Mouse (Mus musculus) brain, adult 2 months (tissue): ENCODE data around the gene Trim44.
A peak's percentile ranks its signal among the peaks of the same experiment; 100 is the strongest.

ENCODE experiments used
- DNase-seq: peaks from one replicate; pipeline ENCODE4 v3.0.0; 2011; ENCODE audit warnings: low read depth, low spot score

Gene Trim44

GRCm38 (mm10) chr2:102407363-102408184, at the start of gene Trim44:
Gene Trim44 (minus strand): TSS chr2:102407828.
- DNase-seq: peak; percentile 27

GRCm38 (mm10) chr2:102455126-102455525, 47.5 kb upstream of the Trim44 start:
- no peak for DNase-seq

- peak; percentile 71 for DNase-seq
Observed at GRCm38 (mm10) chr2:102453447-102453846, 45.8 kb upstream of the Trim44 start.

GRCm38 (mm10) chr2:102451671-102452549, 44.3 kb upstream of the Trim44 start, which contains the start of gene Fjx1:
Gene Fjx1 (minus strand): TSS chr2:102452499.
- peak; percentile 67 for DNase-seq

- DNase-seq: peak; percentile 50
Observed at GRCm38 (mm10) chr2:102450761-102451670, 43.4 kb upstream of the Trim44 start.

DNA sequence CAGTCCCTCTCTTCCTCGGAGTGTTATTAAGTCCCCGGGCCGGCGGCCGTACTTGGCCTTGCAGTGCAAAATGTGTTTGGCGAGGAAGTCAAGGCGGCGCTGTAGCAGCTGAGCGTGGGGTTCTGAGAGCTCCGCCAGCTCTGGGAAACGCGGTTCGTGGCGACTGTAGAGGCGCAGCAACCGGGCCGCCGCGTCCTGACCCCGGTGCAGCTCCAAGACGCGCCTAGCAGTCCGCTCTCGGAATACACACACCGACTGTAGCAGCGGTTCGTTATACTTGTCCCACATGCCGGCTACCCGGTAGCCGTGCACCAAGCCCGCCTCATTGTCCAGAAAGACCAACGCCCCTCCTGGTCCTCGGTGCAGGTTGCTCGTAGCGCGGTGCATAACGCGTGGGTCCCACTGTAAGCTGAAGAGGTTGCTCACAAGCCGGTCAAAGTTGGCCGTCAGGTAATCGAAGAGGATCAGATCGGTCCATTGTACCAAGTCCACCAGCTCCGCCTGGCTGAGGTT, 42.7 kb upstream of the Trim44 start:
- DNase-seq: peak; percentile 92

- peak; percentile 31 for DNase-seq
Observed at GRCm38 (mm10) chr2:102449630-102450247, 42.1 kb upstream of the Trim44 start.

- peak; percentile 16 for DNase-seq
Observed at GRCm38 (mm10) chr2:102449056-102449455, 41.4 kb upstream of the Trim44 start.

GRCm38 (mm10) chr2:102447831-102448230, 40.2 kb upstream of the Trim44 start:
- no peak for DNase-seq

DNA sequence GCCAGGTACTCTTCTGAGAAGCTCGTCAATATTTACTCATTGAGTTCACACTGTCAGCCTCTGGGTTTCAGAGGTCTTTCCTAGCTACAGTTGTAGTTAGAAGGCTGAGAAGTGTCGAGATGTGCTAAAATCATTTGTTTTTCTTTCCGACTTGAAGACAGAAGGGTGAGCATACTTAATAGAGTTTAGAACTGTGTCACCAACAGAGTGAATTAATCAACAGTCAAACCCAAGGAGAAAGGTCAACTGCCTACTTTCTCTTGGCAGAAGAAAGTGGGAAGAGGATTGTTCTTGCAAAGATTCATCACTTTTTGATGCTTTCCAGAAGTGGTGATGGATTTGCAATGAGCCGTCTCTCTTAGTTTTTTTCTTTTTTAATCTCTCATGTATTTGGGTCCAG, 39.2 kb upstream of the Trim44 start:
- no peak for DNase-seq

DNA sequence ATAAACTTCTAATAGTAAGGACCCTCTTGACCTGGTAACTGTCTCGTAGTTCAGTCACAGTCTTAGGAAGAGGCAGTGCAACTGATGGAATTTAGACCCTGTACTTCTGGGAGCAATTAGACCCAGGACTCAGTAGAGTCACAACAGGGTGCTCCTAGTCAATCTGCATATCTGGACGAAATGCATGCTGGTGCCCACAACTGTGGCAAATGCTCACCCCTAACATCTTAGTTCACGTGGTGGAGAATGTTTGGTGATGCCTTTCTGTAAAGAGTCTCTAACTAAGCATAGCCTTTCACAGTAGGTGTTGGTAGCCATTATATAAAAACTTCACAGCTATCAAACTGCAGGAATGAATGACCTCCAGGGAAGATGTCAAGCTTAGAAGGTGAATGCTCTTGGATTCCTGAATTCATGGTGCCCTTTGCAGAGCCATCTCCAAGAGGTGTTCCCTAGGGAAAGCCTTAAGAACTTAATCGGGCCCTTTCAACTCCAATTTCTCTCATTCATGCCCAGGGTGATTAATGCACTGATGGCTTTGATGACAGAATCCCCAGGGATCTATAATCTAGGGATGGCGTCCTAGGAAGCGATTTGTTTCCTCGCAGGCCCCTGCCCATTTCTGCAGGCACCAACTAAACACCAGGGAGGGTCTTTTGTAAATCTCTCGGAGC, 29.9 kb upstream of the Trim44 start:
- DNase-seq: no peak

DNA sequence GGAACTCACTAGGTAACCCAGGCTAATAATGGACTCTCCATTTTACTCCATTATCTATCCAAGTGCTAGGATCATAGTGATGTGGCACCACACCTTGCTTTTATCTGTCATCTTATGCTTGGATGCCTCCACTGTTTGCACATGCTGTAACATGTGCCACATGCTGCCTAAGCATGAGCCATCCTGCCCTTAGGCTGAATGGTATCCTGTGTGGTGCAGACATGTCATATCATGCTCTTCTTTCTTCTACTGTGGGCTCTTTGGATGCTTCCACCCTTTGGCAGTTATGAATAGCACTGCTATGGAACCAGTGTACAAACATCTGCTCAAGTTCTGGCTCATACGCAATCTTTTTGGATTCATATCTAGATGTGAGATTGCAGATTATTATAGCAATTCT, 26.3 kb upstream of the Trim44 start:
- no peak for DNase-seq

DNA sequence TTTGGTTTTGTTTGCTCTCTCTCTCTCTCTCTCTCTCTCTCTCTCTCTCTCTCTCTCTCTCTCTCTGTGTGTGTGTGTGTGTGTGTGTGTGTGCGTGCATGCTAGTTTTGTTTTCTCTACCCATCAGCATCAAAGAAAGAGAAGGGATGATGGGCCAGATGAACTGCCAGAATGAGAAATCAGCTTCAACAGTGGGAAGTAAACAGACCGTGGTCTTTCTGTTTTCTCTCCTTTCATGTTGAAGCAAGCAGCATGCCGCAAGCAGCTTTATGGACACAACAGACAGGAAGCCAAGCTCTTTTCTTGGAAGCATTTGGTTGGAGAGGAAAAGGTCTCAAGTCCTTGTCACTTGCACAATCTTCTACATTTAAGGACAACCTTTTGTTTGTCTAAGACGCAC, 23.5 kb upstream of the Trim44 start:
- no peak for DNase-seq

GRCm38 (mm10) chr2:102427974-102428373, 20.3 kb upstream of the Trim44 start:
- no peak for DNase-seq

DNA sequence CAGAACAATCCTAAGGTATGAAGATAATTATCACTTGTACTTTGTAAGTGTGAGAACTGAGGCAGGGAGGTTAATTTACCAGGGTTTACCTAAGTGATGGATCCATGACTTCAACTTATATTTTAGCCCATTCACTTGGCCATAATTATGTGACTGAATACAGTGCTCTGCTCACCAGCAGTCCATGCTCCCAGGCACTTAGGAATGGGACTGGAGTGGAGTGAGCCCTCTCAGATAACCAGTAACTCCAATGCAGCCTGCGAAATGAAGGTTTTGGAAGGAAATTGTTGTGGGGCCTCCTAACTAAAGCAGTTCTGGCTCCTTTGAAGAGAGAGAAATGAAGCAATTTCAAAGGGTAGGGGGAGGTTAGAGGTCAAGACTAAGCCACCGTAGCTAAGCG, 18.8 kb upstream of the Trim44 start:
- DNase-seq: no peak

GRCm38 (mm10) chr2:102416149-102416743, 8.6 kb upstream of the Trim44 start:
- no peak for DNase-seq

GRCm38 (mm10) chr2:102412738-102413137, 5.1 kb upstream of the Trim44 start:
- DNase-seq: no peak

GRCm38 (mm10) chr2:102410615-102411014, 3.0 kb upstream of the Trim44 start:
- no peak for DNase-seq

- DNase-seq: no peak
Observed at GRCm38 (mm10) chr2:102409741-102410140, 2.1 kb upstream of the Trim44 start.
